Mouse (Mus musculus): ENCODE measurements at regions not wholly inside any gene's neighbourhood (a gene's known extent, or its start where the extent isn't known, plus 50 kb on each side); places are given as distances from the start of the nearest gene placed in this dataset.

DNA sequence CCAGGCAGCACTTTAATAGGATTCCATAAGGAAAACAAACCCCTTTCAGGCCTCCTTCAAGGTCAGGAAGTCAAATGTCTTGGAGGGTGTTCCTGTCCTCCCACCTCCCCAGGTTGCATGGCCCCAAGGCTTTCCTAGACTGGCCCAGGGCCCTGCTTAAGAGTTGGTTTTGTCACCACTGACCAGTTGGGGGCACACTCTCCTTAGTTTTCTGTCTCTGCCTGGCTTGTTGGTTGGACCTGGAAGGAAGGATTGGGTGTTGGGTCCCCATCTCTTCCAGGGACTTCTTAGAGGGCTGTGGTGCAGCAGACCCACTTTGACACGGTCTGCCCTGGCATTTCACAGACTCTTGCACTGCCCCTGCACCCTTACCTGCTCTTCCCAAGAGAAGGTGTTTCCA is 273.1 kb downstream of the Cyp26b1 start:
- Histone ChIP-seq H3K9ac (replicated peaks; ENCODE audit: low read length) (no peak overlapping the region), H3K27ac (replicated peaks; ENCODE audit: low read depth, low read length) (no peak overlapping the region), H3K27me3 (ENCODE audit: control insufficient read depth, insufficient read depth, low read length) (no peaks in the 10 kb centered on the region), H3K36me3 (replicated peaks; ENCODE audit: control insufficient read depth, insufficient read depth, low read depth, low read length) (no peaks in the 10 kb centered on the region), H3K9me3 (replicated peaks; ENCODE audit: control insufficient read depth, low read length) (no peaks in the 10 kb centered on the region), H3K4me3 (ENCODE audit: low read depth, low read length) (no peak overlapping the region), H3K4me2 (ENCODE audit: low read depth, low read length) (no peak overlapping the region), H3K4me1 (ENCODE audit: control insufficient read depth, insufficient read depth, low read length) (no peaks in the 10 kb centered on the region)
- ATAC-seq (replicated peaks; ENCODE audit: insufficient number of reproducible peaks, low FRiP score, low TSS enrichment, low read depth) (no peak), DNase-seq (ENCODE audit: low spot score) (peak; percentile 28)
- 10% methylated on average over 1 of the region's 1 CpGs for WGBS

- H3K4me3 ChIP-seq (ENCODE audit: low read depth, low read length) = no peak overlapping the region
- no peaks in the 10 kb centered on the region for H3K4me1 ChIP-seq (ENCODE audit: control insufficient read depth, insufficient read depth, low read length)
- DNase-seq (ENCODE audit: low spot score) (no peak), ATAC-seq (replicated peaks; ENCODE audit: insufficient number of reproducible peaks, low FRiP score, low TSS enrichment, low read depth) (no peak)
- no peaks in the 10 kb centered on the region for H3K9me3 ChIP-seq (replicated peaks; ENCODE audit: control insufficient read depth, low read length)
- no peak overlapping the region for H3K4me2 ChIP-seq (ENCODE audit: low read depth, low read length)
- no peaks in the 10 kb centered on the region for H3K27me3 ChIP-seq (ENCODE audit: control insufficient read depth, insufficient read depth, low read length)
- no peak overlapping the region for H3K9ac ChIP-seq (replicated peaks; ENCODE audit: low read length)
- no peak overlapping the region for H3K27ac ChIP-seq (replicated peaks; ENCODE audit: low read depth, low read length)
- H3K36me3 ChIP-seq (replicated peaks; ENCODE audit: control insufficient read depth, insufficient read depth, low read depth, low read length) = no peaks in the 10 kb centered on the region
- 45% methylated on average over 4 of the region's 4 CpGs for WGBS
Observed at GRCm38 (mm10) chr6:84318774-84319173, 274.9 kb downstream of the Cyp26b1 start.

DNA sequence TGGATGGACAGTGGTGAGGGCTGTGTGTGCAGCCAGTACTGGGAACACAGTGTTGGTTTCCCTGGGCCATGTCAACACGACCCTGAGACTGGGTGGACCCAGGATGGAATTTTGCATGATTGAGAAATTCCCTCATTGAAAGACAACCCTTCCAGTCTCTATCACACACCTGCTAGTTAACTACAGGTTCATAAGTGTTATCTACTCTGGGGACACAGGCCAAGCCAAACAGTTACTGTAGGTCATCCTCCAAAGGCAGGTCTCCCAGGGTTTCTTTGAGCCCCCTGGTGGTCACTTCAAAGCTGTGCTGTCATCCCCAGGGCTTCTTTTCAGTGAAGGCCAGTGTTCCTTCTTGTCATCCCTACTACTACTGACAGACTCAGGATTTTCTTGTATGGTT is 276.7 kb downstream of the Cyp26b1 start:
- DNase-seq (ENCODE audit: low spot score) = no peak

GRCm38 (mm10) chr6:84315175-84315912 is 278.4 kb downstream of the Cyp26b1 start:
- Histone ChIP-seq H3K4me3 (ENCODE audit: low read depth, low read length) (no peak overlapping the region), H3K9ac (replicated peaks; ENCODE audit: low read length) (no peak overlapping the region)

More for the DNA sequence above, 276.7 kb downstream of the Cyp26b1 start:
- no peaks in the 10 kb centered on the region for H3K4me1 ChIP-seq (ENCODE audit: control insufficient read depth, insufficient read depth, low read length)
- no peak for ATAC-seq (replicated peaks; ENCODE audit: insufficient number of reproducible peaks, low FRiP score, low TSS enrichment, low read depth)
- H3K27me3 ChIP-seq (ENCODE audit: control insufficient read depth, insufficient read depth, low read length) = no peaks in the 10 kb centered on the region
- H3K9me3 ChIP-seq (replicated peaks; ENCODE audit: control insufficient read depth, low read length) = no peaks in the 10 kb centered on the region
- no peak overlapping the region for H3K27ac ChIP-seq (replicated peaks; ENCODE audit: low read depth, low read length)
- H3K36me3 ChIP-seq (replicated peaks; ENCODE audit: control insufficient read depth, insufficient read depth, low read depth, low read length) = no peaks in the 10 kb centered on the region
- WGBS = 96% methylated on average over 1 of the region's 1 CpGs
- H3K4me3 ChIP-seq (ENCODE audit: low read depth, low read length) = no peak overlapping the region
- no peak overlapping the region for H3K9ac ChIP-seq (replicated peaks; ENCODE audit: low read length)
- no peak overlapping the region for H3K4me2 ChIP-seq (ENCODE audit: low read depth, low read length)

GRCm38 (mm10) chr6:84313797-84314196 is 279.9 kb downstream of the Cyp26b1 start:
- Histone ChIP-seq H3K9me3 (replicated peaks; ENCODE audit: control insufficient read depth, low read length) (no peaks in the 10 kb centered on the region), H3K9ac (replicated peaks; ENCODE audit: low read length) (no peak overlapping the region), H3K4me3 (ENCODE audit: low read depth, low read length) (no peak overlapping the region), H3K36me3 (replicated peaks; ENCODE audit: control insufficient read depth, insufficient read depth, low read depth, low read length) (no peaks in the 10 kb centered on the region), H3K4me2 (ENCODE audit: low read depth, low read length) (no peak overlapping the region), H3K27ac (replicated peaks; ENCODE audit: low read depth, low read length) (no peak overlapping the region), H3K4me1 (ENCODE audit: control insufficient read depth, insufficient read depth, low read length) (no peaks in the 10 kb centered on the region; the same call in 1 of the 2 replicates), H3K27me3 (ENCODE audit: control insufficient read depth, insufficient read depth, low read length) (no peaks in the 10 kb centered on the region)
- DNase-seq (ENCODE audit: low spot score) (no peak), ATAC-seq (replicated peaks; ENCODE audit: insufficient number of reproducible peaks, low FRiP score, low TSS enrichment, low read depth) (no peak)
- 23% methylated on average over 4 of the region's 4 CpGs for WGBS

More at GRCm38 (mm10) chr6:84315175-84315912, 278.4 kb downstream of the Cyp26b1 start:
- Histone ChIP-seq H3K4me2 (ENCODE audit: low read depth, low read length) (no peak overlapping the region), H3K9me3 (replicated peaks; ENCODE audit: control insufficient read depth, low read length) (no peaks in the 10 kb centered on the region), H3K36me3 (replicated peaks; ENCODE audit: control insufficient read depth, insufficient read depth, low read depth, low read length) (no peaks in the 10 kb centered on the region), H3K4me1 (ENCODE audit: control insufficient read depth, insufficient read depth, low read length) (no peaks in the 10 kb centered on the region; the same call in 1 of the 2 replicates), H3K27me3 (ENCODE audit: control insufficient read depth, insufficient read depth, low read length) (no peaks in the 10 kb centered on the region), H3K27ac (replicated peaks; ENCODE audit: low read depth, low read length) (no peak overlapping the region)
- DNase-seq (ENCODE audit: low spot score) = peak; percentile 10
- no peak for ATAC-seq (replicated peaks; ENCODE audit: insufficient number of reproducible peaks, low FRiP score, low TSS enrichment, low read depth)
- 59% methylated on average over 8 of the region's 8 CpGs for WGBS

GRCm38 (mm10) chr6:84310635-84311241 is 283.0 kb downstream of the Cyp26b1 start:
- Histone ChIP-seq H3K27me3 (ENCODE audit: control insufficient read depth, insufficient read depth, low read length) (no peaks in the 10 kb centered on the region), H3K9me3 (replicated peaks; ENCODE audit: control insufficient read depth, low read length) (no peaks in the 10 kb centered on the region), H3K4me2 (ENCODE audit: low read depth, low read length) (no peak overlapping the region), H3K4me3 (ENCODE audit: low read depth, low read length) (no peak overlapping the region), H3K9ac (replicated peaks; ENCODE audit: low read length) (no peak overlapping the region), H3K36me3 (replicated peaks; ENCODE audit: control insufficient read depth, insufficient read depth, low read depth, low read length) (no peaks in the 10 kb centered on the region), H3K27ac (replicated peaks; ENCODE audit: low read depth, low read length) (no peak overlapping the region), H3K4me1 (ENCODE audit: control insufficient read depth, insufficient read depth, low read length) (no peaks in the 10 kb centered on the region; the same call in 1 of the 2 replicates)
- WGBS = 48% methylated on average over 9 of the region's 9 CpGs
- DNase-seq (ENCODE audit: low spot score) = peak; percentile 48
- ATAC-seq (replicated peaks; ENCODE audit: insufficient number of reproducible peaks, low FRiP score, low TSS enrichment, low read depth) = no peak

GRCm38 (mm10) chr6:84307556-84307955 is 286.2 kb downstream of the Cyp26b1 start:
- no peaks in the 10 kb centered on the region for H3K9me3 ChIP-seq (replicated peaks; ENCODE audit: control insufficient read depth, low read length)
- H3K9ac ChIP-seq (replicated peaks; ENCODE audit: low read length) = no peak overlapping the region
- H3K4me3 ChIP-seq (ENCODE audit: low read depth, low read length) = no peak overlapping the region
- H3K27me3 ChIP-seq (ENCODE audit: control insufficient read depth, insufficient read depth, low read length) = no peaks in the 10 kb centered on the region
- 88% methylated on average over 3 of the region's 3 CpGs for WGBS
- DNase-seq (ENCODE audit: low spot score) = no peak
- H3K4me2 ChIP-seq (ENCODE audit: low read depth, low read length) = no peak overlapping the region
- no peak for ATAC-seq (replicated peaks; ENCODE audit: insufficient number of reproducible peaks, low FRiP score, low TSS enrichment, low read depth)
- no peaks in the 10 kb centered on the region for H3K36me3 ChIP-seq (replicated peaks; ENCODE audit: control insufficient read depth, insufficient read depth, low read depth, low read length)
- H3K4me1 ChIP-seq (ENCODE audit: control insufficient read depth, insufficient read depth, low read length) = no peaks in the 10 kb centered on the region; the same call in 1 of the 2 replicates
- H3K27ac ChIP-seq (replicated peaks; ENCODE audit: low read depth, low read length) = no peak overlapping the region

GRCm38 (mm10) chr6:84306585-84306984 is 287.1 kb downstream of the Cyp26b1 start:
- H3K4me1 ChIP-seq (ENCODE audit: control insufficient read depth, insufficient read depth, low read length) = no peaks in the 10 kb centered on the region; the same call in 1 of the 2 replicates
- H3K27ac ChIP-seq (replicated peaks; ENCODE audit: low read depth, low read length) = no peak overlapping the region
- ATAC-seq (replicated peaks; ENCODE audit: insufficient number of reproducible peaks, low FRiP score, low TSS enrichment, low read depth) (no peak), DNase-seq (ENCODE audit: low spot score) (no peak)
- H3K9ac ChIP-seq (replicated peaks; ENCODE audit: low read length) = no peak overlapping the region
- H3K9me3 ChIP-seq (replicated peaks; ENCODE audit: control insufficient read depth, low read length) = no peaks in the 10 kb centered on the region
- no peak overlapping the region for H3K4me3 ChIP-seq (ENCODE audit: low read depth, low read length)
- H3K27me3 ChIP-seq (ENCODE audit: control insufficient read depth, insufficient read depth, low read length) = no peaks in the 10 kb centered on the region
- no peak overlapping the region for H3K4me2 ChIP-seq (ENCODE audit: low read depth, low read length)
- 90% methylated on average over 13 of the region's 13 CpGs for WGBS
- H3K36me3 ChIP-seq (replicated peaks; ENCODE audit: control insufficient read depth, insufficient read depth, low read depth, low read length) = no peaks in the 10 kb centered on the region
